Mouse (Mus musculus) cerebellum, adult 2 months (tissue): Measurements from ENCODE around the gene Pld5. TPM values are rescaled to one million over a fixed set of nuclear protein-coding genes. Genes with fewer than 3 reads are reported as not detected.

ENCODE experiments used
- DNase-seq, 2 experiments: peaks; one replicate each; pipeline ENCODE4 v3.0.0; 2021
- H3K27ac ChIP-seq: fragments of 200-500 bp; 2 replicates; pipeline ENCODE4 v1.5.1; 2012; ENCODE audit warnings: low read length, control low read depth, inconsistent platforms; ENCODE audit not compliant: insufficient read depth
- H3K27me3 ChIP-seq: fragments of 200-500 bp; 2 replicates; pipeline ENCODE4 v1.6.1; 2012; ENCODE audit warnings: inconsistent platforms, mild to moderate bottlenecking, low read length, moderate library complexity; ENCODE audit not compliant: control insufficient read depth, insufficient read depth
- H3K4me1 ChIP-seq: fragments of 200-500 bp; 2 replicates; pipeline ENCODE4 v1.6.1; 2011; ENCODE audit warnings: low read length; ENCODE audit not compliant: control insufficient read depth, insufficient read depth
- H3K4me3 ChIP-seq: fragments of 200-500 bp; replicated peaks from 2 replicates; pipeline ENCODE3; 2011; ENCODE audit warnings: mild to moderate bottlenecking, low read depth, low read length, control low read depth; ENCODE audit not compliant: insufficient read depth
- CTCF ChIP-seq: fragments of 200-500 bp; IDR thresholded peaks from 2 replicates; pipeline ENCODE4 v1.5.1; 2011; ENCODE audit warnings: low read depth, mild to moderate bottlenecking, control low read depth, low read length, moderate library complexity, borderline replicate concordance; ENCODE audit not compliant: insufficient read depth
- POLR2A ChIP-seq: fragments of 200-500 bp; IDR thresholded peaks from 2 replicates; pipeline ENCODE4 v1.6.1; 2011; ENCODE audit warnings: low read length, control low read depth, borderline replicate concordance; ENCODE audit not compliant: insufficient read depth
- WGBS: fragments of 180-500 bp; shearing (Covaris S2); methylation state at CpG from one replicate; pipeline ENCODE4 v1.1.7; 2018; 5-methylcytosine and 5-hydroxymethylcytosine counted together
- polyA plus RNA-seq: library from polyadenylated mRNA; depleted of rRNA; stranded (reverse); fragments of >200 nt; gene quantifications from 2 replicates; pipeline ENCODE4 v1.2.3, GENCODE M21; 2012

The Pld5 gene
- polyA plus RNA-seq, 1 experiment: 41.3 TPM

- DNase-seq: no peak
- whole genome bisulfite sequencing: 81% methylated on average over 2 of the region's 2 CpGs
- no peak for TF ChIP-seq POLR2A
- TF ChIP-seq CTCF: no peak
- H3K4me1 ChIP-seq: no peaks in the 10 kb centered on the region
- H3K27ac ChIP-seq: no peak overlapping the region
- H3K4me3 ChIP-seq: no peak overlapping the region
- no peaks in the 10 kb centered on the region for H3K27me3 ChIP-seq
These were observed 35.9 kb downstream of the Pld5 start for GRCm38 (mm10) chr1:176239199-176239598.

- 66% methylated on average over 10 of the region's 10 CpGs for WGBS
- H3K4me3 ChIP-seq: no peak overlapping the region
These were observed 51.3 kb downstream of the Pld5 start for GRCm38 (mm10) chr1:176223794-176224193.

GRCm38 (mm10) chr1:176223196-176223595 lies 51.9 kb downstream of the Pld5 start:
- no peaks in the 10 kb centered on the region for H3K4me1 ChIP-seq
- no peak overlapping the region for H3K4me3 ChIP-seq

More at GRCm38 (mm10) chr1:176223794-176224193, 51.3 kb downstream of the Pld5 start:
- H3K27ac ChIP-seq: no peak overlapping the region
- no peaks in the 10 kb centered on the region for H3K4me1 ChIP-seq
- TF ChIP-seq CTCF: no peak
- TF ChIP-seq POLR2A: no peak
- no peaks in the 10 kb centered on the region for H3K27me3 ChIP-seq
- no peak for DNase-seq

GRCm38 (mm10) chr1:176218217-176218616 lies 56.9 kb downstream of the Pld5 start:
- H3K4me1 ChIP-seq: peaks cover 4% of the 10 kb centered on the region; the same call in 1 of the 2 replicates
- DNase-seq: no peak
- TF ChIP-seq POLR2A (no peak), CTCF (peak; percentile 32; the same call in 1 of the 2 replicates)
- 94% methylated on average over 5 of the region's 5 CpGs for WGBS
- H3K27me3 ChIP-seq: no peaks in the 10 kb centered on the region
- H3K4me3 ChIP-seq: no peak overlapping the region
- H3K27ac ChIP-seq: no peak overlapping the region

More at GRCm38 (mm10) chr1:176223196-176223595, 51.9 kb downstream of the Pld5 start:
- DNase-seq: peak; percentile 80 to 88
- no peaks in the 10 kb centered on the region for H3K27me3 ChIP-seq
- WGBS: 5% methylated on average over 12 of the region's 12 CpGs
- H3K27ac ChIP-seq: no peak overlapping the region
- TF ChIP-seq CTCF: peak; percentile 95
- TF ChIP-seq POLR2A: no peak

- WGBS: 2% methylated on average over 17 of the region's 17 CpGs
- DNase-seq: peak; percentile 86 to 90
- H3K27ac ChIP-seq: peak overlapping the region; percentile 83
These were observed 61.4 kb downstream of the Pld5 start for GRCm38 (mm10) chr1:176213645-176214221.

GRCm38 (mm10) chr1:176212922-176213644 lies 62.0 kb downstream of the Pld5 start:
- TF ChIP-seq CTCF: no peak
- TF ChIP-seq POLR2A: no peak
- Histone ChIP-seq H3K4me1 (peaks cover 12% of the 10 kb centered on the region; the same call in 1 of the 2 replicates), H3K27ac (peak overlapping the region; percentile 83), H3K4me3 (peak overlapping the region; percentile 80), H3K27me3 (no peaks in the 10 kb centered on the region)
- peak in 1 of 2 experiments; percentile 60 for DNase-seq
- WGBS: 12% methylated on average over 9 of the region's 9 CpGs

More at GRCm38 (mm10) chr1:176213645-176214221, 61.4 kb downstream of the Pld5 start:
- H3K27me3 ChIP-seq: no peaks in the 10 kb centered on the region
- peak; percentile 43; the same call in 1 of the 2 replicates for TF ChIP-seq POLR2A
- TF ChIP-seq CTCF: no peak
- peaks cover 11% of the 10 kb centered on the region; the same call in 1 of the 2 replicates for H3K4me1 ChIP-seq
- H3K4me3 ChIP-seq: peak overlapping the region; percentile 80

- peaks cover 12% of the 10 kb centered on the region; the same call in 1 of the 2 replicates for H3K4me1 ChIP-seq
- 56% methylated on average over 1 of the region's 1 CpGs for WGBS
- no peak for TF ChIP-seq CTCF
- TF ChIP-seq POLR2A: no peak
- peak overlapping the region; percentile 57 for H3K4me3 ChIP-seq
- H3K27me3 ChIP-seq: no peaks in the 10 kb centered on the region
- DNase-seq: peak; percentile 49 to 55
- H3K27ac ChIP-seq: peak overlapping the region; percentile 86
These were observed 64.3 kb downstream of the Pld5 start for GRCm38 (mm10) chr1:176210803-176211202.
